8 mouse cellular contexts compared by ENCODE assay signal in genomic region chr13:52978321-52978981, GRCm38 (mm10). TPM values are rescaled to one million over a fixed set of nuclear protein-coding genes. Genes with fewer than 3 reads are reported as not detected.
A peak's percentile ranks its signal among the peaks of the same experiment; 100 is the strongest.
DNase-seq lines count a peak whose midpoint lies in the region; ATAC-seq and TF ChIP-seq lines count a peak whose summit lies in the region.

No protein-coding gene starts in this region.

- H3K9me3 ChIP-seq in heart, embryonic 11.5 days (replicated peaks; ENCODE audit: control insufficient read depth, low read length), result no peaks in the 10 kb centered on the region
- no peaks in the 10 kb centered on the region for H3K9me3 ChIP-seq in kidney, embryonic 15.5 days (replicated peaks)

- DNase-seq in testis, postnatal 14 days (ENCODE audit: low spot score), result no peak
- peak; percentile 54 for DNase-seq in embryo, embryonic 10.5 days (ENCODE audit: low spot score)
- peak; percentile 44 for DNase-seq in lung, postnatal 14 days
- peak; percentile 45 for DNase-seq in right cerebral cortex, postnatal 25 days

- no peak overlapping the region for H3K27ac ChIP-seq in testis, adult 2 months (ENCODE audit: control insufficient read depth, insufficient read depth, low read depth, low read length)
- H3K27ac ChIP-seq in heart, embryonic 11.5 days (ENCODE audit: low read depth, low read length), result peak overlapping the region; percentile 95
- H3K27ac ChIP-seq in kidney, embryonic 15.5 days, result peak overlapping the region; percentile 59

- peak overlapping the region; percentile 86 for H3K9ac ChIP-seq in heart, embryonic 11.5 days (ENCODE audit: low read depth, low read length)
- peak overlapping the region; percentile 63 for H3K9ac ChIP-seq in kidney, embryonic 15.5 days

- H3K4me2 ChIP-seq in heart, embryonic 11.5 days, result peak overlapping the region; percentile 99
- peak overlapping the region; percentile 99 for H3K4me2 ChIP-seq in kidney, embryonic 15.5 days

- H3K27me3 ChIP-seq in testis, adult 2 months (ENCODE audit: control insufficient read depth, insufficient read depth, low read length), result peaks cover 5% of the 10 kb centered on the region; the same call in 1 of the 2 replicates
- no peaks in the 10 kb centered on the region for H3K27me3 ChIP-seq in heart, embryonic 11.5 days (ENCODE audit: control insufficient read depth, insufficient read depth, low read length)
- H3K27me3 ChIP-seq in kidney, embryonic 15.5 days, result peaks cover 9% of the 10 kb centered on the region; the same call in 1 of the 2 replicates

- H3K4me3 ChIP-seq in testis, adult 2 months (ENCODE audit: control insufficient read depth, low read depth, low read length), result peak overlapping the region; percentile 42; the same call in 1 of the 2 replicates
- H3K4me3 ChIP-seq in heart, embryonic 11.5 days (ENCODE audit: low read depth, low read length), result peak overlapping the region; percentile 96
- H3K4me3 ChIP-seq in kidney, embryonic 15.5 days (replicated peaks), result peak overlapping the region; percentile 66

- peaks cover 16% of the 10 kb centered on the region for H3K4me1 ChIP-seq in testis, adult 2 months (ENCODE audit: control insufficient read depth, insufficient read depth, low read length)
- peaks cover 27% of the 10 kb centered on the region for H3K4me1 ChIP-seq in heart, embryonic 11.5 days (ENCODE audit: control insufficient read depth, insufficient read depth, low read length)
- H3K4me1 ChIP-seq in kidney, embryonic 15.5 days, result peaks cover 55% of the 10 kb centered on the region

- TF ChIP-seq POLR2A in testis, adult 2 months (IDR thresholded peaks at IDR 0.05; ENCODE audit: control insufficient read depth, low read depth, low read length), result no peak

- WGBS in heart, embryonic 11.5 days (ENCODE audit: insufficient replicate concordance), result under 1% methylated on average over 58 of the region's 64 CpGs
- WGBS in kidney, embryonic 15.5 days, result under 1% methylated on average over 62 of the region's 64 CpGs

- no peak for TF ChIP-seq CTCF in testis, adult 2 months (IDR thresholded peaks at IDR 0.05; ENCODE audit: control insufficient read depth, insufficient read depth, insufficient replicate concordance, low read depth, low read length)

- no peak; the same call in 1 of the 2 replicates for ATAC-seq in heart, embryonic 11.5 days (replicated peaks; ENCODE audit: insufficient number of reproducible peaks, low FRiP score, low TSS enrichment)
- ATAC-seq in kidney, embryonic 15.5 days (replicated peaks; ENCODE audit: low FRiP score), result 0 out of 2 replicates have a peak, but pooled peaks have one; percentile 4
- ATAC-seq in monocyte, adult 5-6 weeks (replicated peaks; ENCODE audit: insufficient number of reproducible peaks, low FRiP score, low TSS enrichment, poor library complexity, severe bottlenecking), result no peak

- H3K36me3 ChIP-seq in testis, adult 2 months (ENCODE audit: control insufficient read depth, insufficient read depth, low read length), result no peaks in the 10 kb centered on the region
- H3K36me3 ChIP-seq in heart, embryonic 11.5 days (ENCODE audit: control insufficient read depth, insufficient read depth, low read length), result no peaks in the 10 kb centered on the region
- H3K36me3 ChIP-seq in kidney, embryonic 15.5 days, result no peaks in the 10 kb centered on the region

RNA-seq across cellular contexts. Expression of gene Nfil3, which starts 2.4 kb away (rescaled TPM):
- 1.6 and 1.8 TPM in 2 replicates for polyA plus RNA-seq in testis, adult 2 months (2012; rRNA removed)
- 35.3 and 42.3 TPM in 2 replicates for polyA plus RNA-seq in heart, embryonic 11.5 days (2014; fragmentation: Nextera tagmentation; extraction: Ambion mirVana)
- polyA plus RNA-seq in kidney, embryonic 15.5 days (2015; fragmentation: Nextera tagmentation; extraction: Ambion mirVana), result 20.4 and 22.5 TPM in 2 replicates
- total RNA-seq in monocyte, adult 5-6 weeks (2017), result 97.8 to 144 TPM (median 137 TPM) in 3 replicates

RNA-seq across cellular contexts. Expression of gene Auh, which starts 49.0 kb away (rescaled TPM):
- polyA plus RNA-seq in testis, adult 2 months (2012; rRNA removed), result 6.1 TPM in 2 replicates
- polyA plus RNA-seq in heart, embryonic 11.5 days (2014; fragmentation: Nextera tagmentation; extraction: Ambion mirVana), result 47.7 and 54.7 TPM in 2 replicates
- polyA plus RNA-seq in kidney, embryonic 15.5 days (2015; fragmentation: Nextera tagmentation; extraction: Ambion mirVana), result 56.4 and 57.0 TPM in 2 replicates
- total RNA-seq in monocyte, adult 5-6 weeks (2017), result 67.6 to 97.6 TPM (median 69.5 TPM) in 3 replicates

Comparison
In these comparisons a context has a peak if more than half of its experiments do, and no peak if none do; other contexts are left out.
1. H3K4me3 ChIP-seq: peak in every context shown above with its lines; median percentile 96 in heart, embryonic 11.5 days; 66 in kidney, embryonic 15.5 days; 42 in testis, adult 2 months.